Mouse (Mus musculus): Measurements from ENCODE around the gene Ifna2. TPM values are rescaled to one million over a fixed set of nuclear protein-coding genes. Genes with fewer than 3 reads are reported as not detected.

The Ifna2 gene
- polyA plus RNA-seq, 1 experiment from 2014 or later, result not detected

GRCm38 (mm10) chr4:88698781-88699180 lies 15.1 kb upstream of the Ifna2 start:
- no peak overlapping the region for H3K4me3 ChIP-seq
- H3K4me2 ChIP-seq, result no peak overlapping the region
- no peak for ATAC-seq (ENCODE audit: insufficient number of reproducible peaks, insufficient read depth, low FRiP score, low TSS enrichment, low read depth)
- H3K9me3 ChIP-seq, result no peaks in the 10 kb centered on the region
- no peaks in the 10 kb centered on the region for H3K36me3 ChIP-seq
- peaks cover 3% of the 10 kb centered on the region; the same call in 1 of the 2 replicates for H3K27me3 ChIP-seq
- no peaks in the 10 kb centered on the region for H3K4me1 ChIP-seq
- H3K27ac ChIP-seq, result no peak overlapping the region
- WGBS, result 69% methylated on average over 5 of the region's 5 CpGs
- no peak overlapping the region for H3K9ac ChIP-seq

DNA sequence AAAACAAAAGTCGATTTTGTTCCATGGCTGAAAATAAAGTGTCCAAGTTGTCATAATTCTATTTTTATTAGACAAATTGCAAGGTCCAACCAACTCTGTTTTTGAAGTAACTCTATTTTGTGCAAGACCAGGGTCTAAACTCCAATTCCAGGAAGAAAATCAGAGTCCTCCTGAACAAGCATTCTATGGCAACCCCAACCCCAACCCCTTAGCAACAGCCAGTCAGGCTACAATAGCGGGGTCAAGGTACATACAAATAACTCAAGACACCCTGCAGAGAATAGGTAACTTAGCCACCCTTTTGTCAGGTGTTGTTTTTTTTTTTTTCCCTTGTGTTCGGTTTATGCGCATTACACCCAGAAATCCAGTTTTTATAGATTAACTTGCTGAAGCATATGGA lies 14.0 kb upstream of the Ifna2 start:
- H3K36me3 ChIP-seq, result no peaks in the 10 kb centered on the region
- no peak for ATAC-seq (ENCODE audit: insufficient number of reproducible peaks, insufficient read depth, low FRiP score, low TSS enrichment, low read depth)
- 84% methylated on average over 4 of the region's 4 CpGs for WGBS
- no peaks in the 10 kb centered on the region for H3K9me3 ChIP-seq
- no peak overlapping the region for H3K4me2 ChIP-seq
- H3K27me3 ChIP-seq, result peaks cover 3% of the 10 kb centered on the region; the same call in 1 of the 2 replicates
- no peak overlapping the region for H3K9ac ChIP-seq
- H3K4me3 ChIP-seq, result no peak overlapping the region
- no peak overlapping the region for H3K27ac ChIP-seq
- H3K4me1 ChIP-seq, result no peaks in the 10 kb centered on the region

DNA sequence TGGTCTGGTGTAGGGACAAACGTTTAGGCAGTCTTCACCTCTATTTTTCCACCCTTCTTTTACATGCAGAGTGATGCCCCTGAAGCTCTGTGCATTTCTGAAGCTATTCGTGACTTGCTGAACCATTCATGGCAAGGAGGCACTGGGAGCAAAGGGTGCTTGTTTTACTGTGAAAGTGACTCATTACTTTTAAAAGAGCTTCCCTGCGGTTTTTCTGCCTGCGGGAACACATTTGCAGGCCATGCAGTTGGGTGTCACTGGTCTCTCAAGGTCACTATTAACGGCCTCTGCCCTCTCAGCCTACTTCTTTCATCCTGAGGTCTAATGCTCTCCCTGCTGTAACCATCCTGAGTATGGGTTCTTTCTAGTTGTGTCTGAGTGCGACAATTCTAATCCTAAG lies 13.4 kb upstream of the Ifna2 start:
- Histone ChIP-seq H3K4me1 (no peaks in the 10 kb centered on the region), H3K4me2 (no peak overlapping the region), H3K27me3 (peaks cover 3% of the 10 kb centered on the region; the same call in 1 of the 2 replicates), H3K9ac (no peak overlapping the region), H3K9me3 (no peaks in the 10 kb centered on the region), H3K36me3 (no peaks in the 10 kb centered on the region), H3K27ac (no peak overlapping the region), H3K4me3 (no peak overlapping the region)
- no peak for ATAC-seq (ENCODE audit: insufficient number of reproducible peaks, insufficient read depth, low FRiP score, low TSS enrichment, low read depth)
- WGBS, result 64% methylated on average over 6 of the region's 6 CpGs

DNA sequence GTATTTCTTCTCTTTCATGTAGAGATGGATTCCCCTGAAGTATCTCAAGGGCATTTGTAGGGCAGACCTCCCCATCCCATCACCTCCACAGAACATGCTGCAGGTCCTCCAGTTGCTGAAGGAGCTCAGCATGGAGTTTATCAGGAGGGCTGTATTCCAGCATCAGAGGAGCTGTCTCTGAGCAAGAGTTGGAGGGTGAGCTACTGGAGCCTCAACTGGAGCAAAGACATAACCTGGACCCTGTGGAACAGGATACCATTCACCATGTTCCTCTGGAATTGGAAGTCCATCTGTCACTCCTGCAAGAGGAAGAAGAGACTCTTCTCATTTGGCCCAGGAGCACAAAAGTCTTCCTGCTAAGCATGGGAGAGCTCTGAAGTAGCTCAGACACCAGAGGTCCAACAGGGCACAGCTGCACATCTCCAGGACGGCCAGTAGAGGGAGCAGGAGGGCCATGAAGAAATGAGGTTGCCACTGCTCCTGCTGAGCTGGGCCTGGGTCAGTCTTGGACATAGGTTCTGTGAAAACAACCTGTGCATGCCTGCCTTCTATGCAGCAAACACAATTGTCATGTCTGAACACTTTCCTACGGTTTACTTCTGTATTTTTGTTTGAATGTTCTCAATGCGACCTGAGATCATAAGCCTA lies 12.6 kb upstream of the Ifna2 start:
- 24% methylated on average over 3 of the region's 3 CpGs for WGBS
- Histone ChIP-seq H3K27me3 (peaks cover 3% of the 10 kb centered on the region; the same call in 1 of the 2 replicates), H3K4me3 (no peak overlapping the region), H3K36me3 (no peaks in the 10 kb centered on the region), H3K9me3 (no peaks in the 10 kb centered on the region), H3K4me1 (no peaks in the 10 kb centered on the region), H3K4me2 (no peak overlapping the region), H3K27ac (no peak overlapping the region), H3K9ac (no peak overlapping the region)
- ATAC-seq (ENCODE audit: insufficient number of reproducible peaks, insufficient read depth, low FRiP score, low TSS enrichment, low read depth), result no peak

DNA sequence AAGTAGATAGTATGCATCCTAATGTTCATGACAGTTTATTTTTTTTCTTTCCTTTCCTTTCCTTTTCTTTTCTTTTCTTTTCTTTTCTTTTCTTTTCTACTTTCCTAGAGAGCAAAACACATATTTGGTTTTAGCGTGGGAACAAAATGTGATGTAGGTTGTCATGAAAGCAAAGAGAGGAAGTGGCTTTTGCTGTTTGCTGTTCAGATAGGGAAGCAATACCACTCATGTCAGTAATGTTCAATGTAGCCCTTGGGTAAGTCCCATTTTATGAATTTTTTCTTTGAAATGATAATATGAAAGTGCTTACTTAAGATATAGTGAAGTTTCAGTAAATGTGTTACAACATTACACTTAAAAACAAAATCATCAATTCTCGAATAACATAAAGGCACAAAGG lies 9.7 kb upstream of the Ifna2 start:
- H3K4me3 ChIP-seq, result no peak overlapping the region
- 86% methylated on average over 2 of the region's 2 CpGs for WGBS
- H3K36me3 ChIP-seq, result no peaks in the 10 kb centered on the region
- no peak overlapping the region for H3K4me2 ChIP-seq
- H3K4me1 ChIP-seq, result no peaks in the 10 kb centered on the region
- H3K9me3 ChIP-seq, result no peaks in the 10 kb centered on the region
- peaks cover 3% of the 10 kb centered on the region; the same call in 1 of the 2 replicates for H3K27me3 ChIP-seq
- H3K9ac ChIP-seq, result no peak overlapping the region
- no peak for ATAC-seq (ENCODE audit: insufficient number of reproducible peaks, insufficient read depth, low FRiP score, low TSS enrichment, low read depth)
- no peak overlapping the region for H3K27ac ChIP-seq

DNA sequence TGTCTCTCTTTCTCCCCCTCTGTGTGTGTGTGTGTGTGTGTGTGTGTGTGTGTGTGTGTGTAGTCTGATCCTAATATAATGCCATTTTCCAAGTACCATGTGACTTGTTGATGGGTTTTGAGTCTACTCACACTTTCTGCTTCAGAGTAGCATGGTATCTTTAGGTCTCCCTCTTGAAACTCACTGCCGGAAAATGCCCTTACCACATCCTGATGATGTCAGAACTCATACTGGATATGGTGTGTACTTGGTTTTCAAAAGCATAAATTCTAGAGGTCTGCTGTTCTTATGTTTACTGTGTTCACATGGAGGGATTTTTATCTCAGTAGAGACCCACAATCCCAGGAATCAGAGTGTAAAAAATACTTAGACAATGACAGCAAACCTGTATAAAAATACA lies 8.8 kb upstream of the Ifna2 start:
- Histone ChIP-seq H3K9ac (no peak overlapping the region), H3K27me3 (peaks cover 3% of the 10 kb centered on the region; the same call in 1 of the 2 replicates), H3K4me1 (no peaks in the 10 kb centered on the region), H3K4me3 (no peak overlapping the region), H3K27ac (no peak overlapping the region), H3K9me3 (no peaks in the 10 kb centered on the region), H3K36me3 (no peaks in the 10 kb centered on the region), H3K4me2 (no peak overlapping the region)
- ATAC-seq (ENCODE audit: insufficient number of reproducible peaks, insufficient read depth, low FRiP score, low TSS enrichment, low read depth), result no peak
- WGBS, result 74% methylated on average over 1 of the region's 1 CpGs

DNA sequence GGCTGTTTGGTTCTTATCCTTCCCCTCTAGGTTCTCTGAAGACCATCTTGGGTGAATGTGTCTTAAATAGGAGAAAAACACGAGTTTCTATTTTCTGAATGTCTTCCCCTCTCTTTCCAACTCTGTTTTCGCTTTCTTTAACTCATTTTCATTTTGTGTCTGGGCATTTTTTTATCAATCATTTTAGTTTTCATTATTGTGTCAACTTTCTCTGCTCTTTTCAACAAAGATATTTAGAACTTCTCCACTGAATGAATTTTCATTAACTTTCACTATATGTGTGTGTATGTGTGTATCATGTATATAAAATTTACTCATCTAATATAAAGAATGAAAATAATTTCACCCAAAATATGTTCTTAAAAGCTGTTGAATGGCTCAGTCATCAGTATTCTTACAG lies 7.5 kb upstream of the Ifna2 start, which contains the start of gene Ifnab:
TSS of gene Ifnab (minus strand) at position 101 of the 400 bp plus-strand sequence.
- no peak within 1 kb of the TSS for H3K9ac ChIP-seq
- H3K4me3 ChIP-seq, result no peak within 1 kb of the TSS
- H3K36me3 ChIP-seq, result no peaks in the 10 kb centered on the region
- WGBS, result 71% methylated on average over 2 of the region's 2 CpGs
- H3K27ac ChIP-seq, result no peak within 1 kb of the TSS
- no peaks in the 10 kb centered on the region for H3K4me1 ChIP-seq
- no peak within 1 kb of the TSS for H3K4me2 ChIP-seq
- no peaks in the 10 kb centered on the region for H3K9me3 ChIP-seq
- ATAC-seq (ENCODE audit: insufficient number of reproducible peaks, insufficient read depth, low FRiP score, low TSS enrichment, low read depth), result no peak
- peaks cover 2% of the 10 kb centered on the region; the same call in 1 of the 2 replicates for H3K27me3 ChIP-seq

- no peak for ATAC-seq (ENCODE audit: insufficient number of reproducible peaks, insufficient read depth, low FRiP score, low TSS enrichment, low read depth)
- H3K36me3 ChIP-seq, result no peaks in the 10 kb centered on the region
- H3K4me1 ChIP-seq, result no peaks in the 10 kb centered on the region
- no peak overlapping the region for H3K4me3 ChIP-seq
- no peak overlapping the region for H3K27ac ChIP-seq
- no peaks in the 10 kb centered on the region for H3K27me3 ChIP-seq
- H3K9ac ChIP-seq, result no peak overlapping the region
- 71% methylated on average over 3 of the region's 3 CpGs for WGBS
- H3K9me3 ChIP-seq, result no peaks in the 10 kb centered on the region
- H3K4me2 ChIP-seq, result no peak overlapping the region
Measured at GRCm38 (mm10) chr4:88681353-88681752, 2.4 kb downstream of the Ifna2 start.

GRCm38 (mm10) chr4:88680362-88680761 lies 3.4 kb downstream of the Ifna2 start:
- Histone ChIP-seq H3K27me3 (no peaks in the 10 kb centered on the region), H3K4me1 (no peaks in the 10 kb centered on the region), H3K9me3 (no peaks in the 10 kb centered on the region), H3K9ac (no peak overlapping the region), H3K27ac (no peak overlapping the region), H3K36me3 (no peaks in the 10 kb centered on the region), H3K4me3 (no peak overlapping the region), H3K4me2 (no peak overlapping the region)
- no peak for ATAC-seq (ENCODE audit: insufficient number of reproducible peaks, insufficient read depth, low FRiP score, low TSS enrichment, low read depth)
- WGBS, result 50% methylated on average over 8 of the region's 8 CpGs

DNA sequence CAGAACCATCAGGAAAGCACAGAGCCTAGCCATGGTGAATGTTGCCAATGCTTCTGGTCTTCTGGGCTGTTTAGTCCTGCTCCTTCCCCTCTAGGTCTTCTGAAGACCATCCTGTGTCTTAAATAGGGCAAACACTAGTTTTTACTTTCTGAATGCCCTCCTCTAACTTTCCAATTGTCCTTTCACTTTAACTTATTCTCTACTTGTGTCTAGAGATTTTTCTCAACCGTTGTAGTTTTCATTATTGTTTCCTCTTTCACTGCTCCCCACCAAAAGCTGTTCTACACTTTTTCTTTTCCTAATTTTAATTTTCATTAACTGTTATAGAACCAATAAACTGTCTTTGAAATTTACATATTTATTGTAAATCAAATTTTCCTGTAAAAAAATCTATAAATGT lies 6.9 kb downstream of the Ifna2 start, which contains the start of gene Ifna16:
TSS of gene Ifna16 (minus strand) at position 101 of the 400 bp plus-strand sequence.
- no peak for ATAC-seq (ENCODE audit: insufficient number of reproducible peaks, insufficient read depth, low FRiP score, low TSS enrichment, low read depth)

DNA sequence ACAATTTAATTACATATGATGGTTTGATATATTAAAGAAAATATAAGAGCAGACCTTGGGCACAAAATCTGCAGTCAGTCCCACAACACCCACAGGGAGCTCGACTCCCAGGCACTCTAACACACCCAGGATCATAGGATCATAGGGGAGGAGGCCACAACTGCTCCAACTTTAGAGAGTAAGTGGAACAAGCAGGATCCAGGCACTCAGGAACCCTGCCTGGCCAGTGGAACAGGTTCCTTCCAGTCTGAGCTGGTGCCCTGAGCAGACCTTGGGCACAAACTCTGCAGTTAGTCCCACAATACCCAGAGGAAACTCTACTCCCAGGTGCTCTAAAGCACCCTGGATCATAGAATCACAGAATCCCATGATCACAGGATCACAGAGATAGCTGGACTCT lies 28.3 kb downstream of the Ifna2 start:
- Histone ChIP-seq H3K4me1 (no peaks in the 10 kb centered on the region), H3K4me3 (no peak overlapping the region), H3K36me3 (no peaks in the 10 kb centered on the region), H3K4me2 (no peak overlapping the region), H3K27ac (no peak overlapping the region), H3K9ac (no peak overlapping the region), H3K27me3 (no peaks in the 10 kb centered on the region), H3K9me3 (no peaks in the 10 kb centered on the region)
- no peak for ATAC-seq (ENCODE audit: insufficient number of reproducible peaks, insufficient read depth, low FRiP score, low TSS enrichment, low read depth)
- WGBS, result 45% methylated on average over 1 of the region's 1 CpGs

More for the DNA sequence above, 6.9 kb downstream of the Ifna2 start, which contains the start of gene Ifna16:
- H3K4me1 ChIP-seq, result no peaks in the 10 kb centered on the region
- H3K27me3 ChIP-seq, result no peaks in the 10 kb centered on the region
- H3K4me2 ChIP-seq, result no peak within 1 kb of the TSS
- H3K9ac ChIP-seq, result no peak within 1 kb of the TSS
- 83% methylated on average over 1 of the region's 1 CpGs for WGBS
- H3K27ac ChIP-seq, result no peak within 1 kb of the TSS
- H3K9me3 ChIP-seq, result no peaks in the 10 kb centered on the region
- no peaks in the 10 kb centered on the region for H3K36me3 ChIP-seq
- no peak within 1 kb of the TSS for H3K4me3 ChIP-seq

- WGBS, result 71% methylated on average over 3 of the region's 3 CpGs
- no peaks in the 10 kb centered on the region for H3K27me3 ChIP-seq
- ATAC-seq (ENCODE audit: insufficient number of reproducible peaks, insufficient read depth, low FRiP score, low TSS enrichment, low read depth), result no peak
- H3K27ac ChIP-seq, result no peak overlapping the region
- H3K9me3 ChIP-seq, result no peaks in the 10 kb centered on the region
- no peaks in the 10 kb centered on the region for H3K36me3 ChIP-seq
- H3K4me1 ChIP-seq, result no peaks in the 10 kb centered on the region
- no peak overlapping the region for H3K9ac ChIP-seq
- H3K4me3 ChIP-seq, result no peak overlapping the region
- H3K4me2 ChIP-seq, result no peak overlapping the region
Measured at GRCm38 (mm10) chr4:88653644-88654043, 30.1 kb downstream of the Ifna2 start.
